Mouse (Mus musculus) hindbrain, embryonic 14.5 days (tissue): ENCODE results near the gene Klrb1b. TPM values are rescaled to one million over a fixed set of nuclear protein-coding genes. Genes with fewer than 3 reads are reported as not detected.
A peak's percentile ranks its signal among the peaks of the same experiment; 100 is the strongest.
"Not testable (repeated sequence)": the region's sequence is repeated elsewhere in the genome, so short reads cannot be mapped to it uniquely, and the experiment has no call there.

Source experiments
- ATAC-seq: fragments of 200-750 bp; cut with Nextera tagmentation; 2 replicates; pipeline ENCODE4 v1.8.0; 2017; ENCODE audit warnings: moderate number of reproducible peaks, mild to moderate bottlenecking, moderate TSS enrichment, moderate library complexity; ENCODE audit not compliant: low FRiP score
- DNase-seq: peaks from one replicate; pipeline ENCODE4 v3.0.0-alpha.2; 2015; ENCODE audit warnings: low spot score
- H3K27ac ChIP-seq: fragments of 300-500 bp; sonication (generic); 2 replicates; pipeline ENCODE4 v1.5.1; 2014; ENCODE audit warnings: mild to moderate bottlenecking, moderate library complexity
- H3K27me3 ChIP-seq: fragments of 300-500 bp; sonication (generic); 2 replicates; pipeline ENCODE4 v1.6.1; 2014; ENCODE audit warnings: mild to moderate bottlenecking, low read length, mixed read lengths; ENCODE audit not compliant: control insufficient read depth, insufficient read depth
- H3K36me3 ChIP-seq: fragments of 300-500 bp; sonication (generic); replicated peaks from 2 replicates; pipeline ENCODE4 v1.6.1; 2014; ENCODE audit not compliant: control insufficient read depth, insufficient read depth
- H3K4me1 ChIP-seq: fragments of 300-500 bp; sonication (generic); replicated peaks from 2 replicates; pipeline ENCODE4 v1.6.1; 2014; ENCODE audit warnings: antibody characterized with exemption, low read length, mixed read lengths; ENCODE audit not compliant: control insufficient read depth, insufficient read depth
- H3K4me2 ChIP-seq: fragments of 300-500 bp; sonication (generic); replicated peaks from 2 replicates; pipeline ENCODE4 v1.6.1; 2014; ENCODE audit warnings: mild to moderate bottlenecking, moderate library complexity
- H3K4me3 ChIP-seq: fragments of 300-500 bp; sonication (generic); replicated peaks from 2 replicates; pipeline ENCODE4 v1.5.1; 2014; ENCODE audit warnings: mild to moderate bottlenecking, low read length
- H3K9ac ChIP-seq: fragments of 300-500 bp; sonication (generic); 2 replicates; pipeline ENCODE4 v1.6.1; 2014
- H3K9me3 ChIP-seq: fragments of 300-500 bp; sonication (generic); 2 replicates; pipeline ENCODE4 v1.6.1; 2016; ENCODE audit warnings: low read length; ENCODE audit not compliant: control insufficient read depth
- WGBS: fragments of 180-500 bp; shearing (Covaris S2); extraction: QIAGEN DNeasy Blood & Tissue Kit; methylation state at CpG from one replicate; pipeline ENCODE4 v1.1.7; 2014; 5-methylcytosine and 5-hydroxymethylcytosine counted together
- polyA plus RNA-seq: library from polyadenylated mRNA; unstranded; fragments of >200 nt; fragmentation: Nextera tagmentation; extraction: Ambion mirVana; gene quantifications from 2 replicates; pipeline ENCODE4 v1.2.1, GENCODE M21; 2014

Klrb1b gene
- polyA plus RNA-seq, 1 experiment from 2014 or later: not detected

DNA sequence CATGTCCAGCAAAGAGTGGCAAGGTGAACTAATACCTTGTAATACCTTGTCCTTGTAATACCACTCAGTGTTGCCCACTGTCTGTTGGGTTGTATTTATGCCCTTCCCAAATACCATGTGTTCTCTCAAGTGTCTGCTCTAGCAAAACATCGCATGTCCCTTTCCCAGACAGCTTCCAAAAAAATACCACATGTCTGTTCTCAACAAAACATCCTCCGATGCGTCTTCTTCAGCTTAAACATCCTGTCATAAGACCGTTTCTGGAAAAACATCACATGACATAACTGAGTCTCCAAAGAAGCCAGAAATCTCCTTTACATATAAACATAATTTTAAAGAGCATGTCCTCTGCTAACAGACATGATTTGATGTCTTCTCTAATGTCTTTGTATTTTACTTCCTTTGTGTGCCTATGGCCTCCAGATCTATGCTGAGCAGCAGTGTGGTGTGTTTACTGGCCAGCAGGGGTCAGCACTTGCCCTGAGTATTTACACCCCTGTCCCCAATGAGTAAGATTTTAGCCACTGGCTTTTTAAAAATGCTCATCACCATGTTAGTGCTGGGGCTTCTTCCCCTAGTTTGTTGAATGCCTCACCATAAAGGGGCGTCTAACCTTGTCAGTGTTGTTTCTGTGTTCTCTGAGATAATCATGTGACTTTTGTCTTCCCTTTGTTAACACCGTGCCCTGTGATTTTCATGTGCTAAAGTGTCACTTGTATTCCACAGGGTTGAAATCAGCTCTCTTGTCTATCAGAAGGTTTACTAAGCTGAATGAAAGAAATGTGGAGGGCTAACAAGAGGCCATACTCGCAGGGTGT, 21.1 kb downstream of the Klrb1b start:
- H3K9ac ChIP-seq, H3K4me1 ChIP-seq, H3K4me2 ChIP-seq, H3K9me3 ChIP-seq, H3K4me3 ChIP-seq, H3K27ac ChIP-seq, H3K36me3 ChIP-seq, H3K27me3 ChIP-seq, ATAC-seq: not testable (repeated sequence)
- DNase-seq: peak; percentile 71
- 60% methylated on average over 7 of the region's 7 CpGs for WGBS

- ATAC-seq: peak; percentile 92
Measured at GRCm38 (mm10) chr6:128802999-128803857, 22.9 kb downstream of the Klrb1b start.

DNA sequence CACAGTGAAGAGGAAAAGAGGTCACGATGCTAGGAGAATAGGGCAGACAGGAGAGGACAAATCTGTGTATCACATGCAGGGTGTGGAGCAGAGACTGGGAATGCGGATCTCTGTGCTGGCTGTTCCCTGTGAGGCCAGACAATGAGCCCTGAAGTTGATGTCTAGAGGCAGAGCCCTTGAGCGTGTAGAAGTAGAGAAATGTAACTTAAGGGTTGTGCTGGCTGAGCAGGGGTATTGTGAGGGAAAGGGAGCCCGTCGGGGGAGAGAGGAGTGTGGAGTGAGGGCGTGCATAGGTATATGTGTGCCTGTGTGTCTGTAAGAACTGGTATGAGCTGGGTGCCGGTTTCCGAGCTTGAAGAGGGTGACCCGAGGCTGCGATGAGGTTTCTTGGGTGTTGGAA, 23.6 kb downstream of the Klrb1b start:
- Histone ChIP-seq H3K4me2 (peak overlapping the region; percentile 51), H3K9me3 (no peaks in the 10 kb centered on the region), H3K27ac (peak overlapping the region; percentile 81), H3K36me3 (no peaks in the 10 kb centered on the region), H3K4me3 (peak overlapping the region; percentile 37), H3K27me3 (no peaks in the 10 kb centered on the region), H3K4me1 (peaks cover 8% of the 10 kb centered on the region; the same call in 1 of the 2 replicates), H3K9ac (peak overlapping the region; percentile 53)
- ATAC-seq (peak; percentile 44), DNase-seq (no peak)
- whole genome bisulfite sequencing: 9% methylated on average over 10 of the region's 10 CpGs

More at GRCm38 (mm10) chr6:128802999-128803857, 22.9 kb downstream of the Klrb1b start:
- Histone ChIP-seq H3K9me3 (no peaks in the 10 kb centered on the region), H3K27ac (peak overlapping the region; percentile 81), H3K4me1 (peaks cover 1% of the 10 kb centered on the region; the same call in 1 of the 2 replicates), H3K4me2 (peak overlapping the region; percentile 51), H3K27me3 (no peaks in the 10 kb centered on the region), H3K9ac (peak overlapping the region; percentile 53), H3K4me3 (peak overlapping the region; percentile 37), H3K36me3 (no peaks in the 10 kb centered on the region)
- peak; percentile 100 for DNase-seq
- 6% methylated on average over 26 of the region's 26 CpGs for WGBS

- 76% methylated on average over 5 of the region's 5 CpGs for WGBS
- not testable (repeated sequence) for H3K27ac ChIP-seq, H3K4me1 ChIP-seq, H3K36me3 ChIP-seq, H3K27me3 ChIP-seq, DNase-seq, H3K9me3 ChIP-seq, H3K9ac ChIP-seq, ATAC-seq, H3K4me3 ChIP-seq
- H3K4me2 ChIP-seq: peak overlapping the region; percentile 62
Measured at GRCm38 (mm10) chr6:128800696-128801095, 25.4 kb downstream of the Klrb1b start.

- Histone ChIP-seq H3K4me3 (peak overlapping the region; percentile 60), H3K4me1 (peaks cover 9% of the 10 kb centered on the region; the same call in 1 of the 2 replicates), H3K36me3 (no peaks in the 10 kb centered on the region), H3K9me3 (no peaks in the 10 kb centered on the region), H3K4me2 (peak overlapping the region; percentile 62), H3K27me3 (no peaks in the 10 kb centered on the region), H3K9ac (peak overlapping the region; percentile 61), H3K27ac (peak overlapping the region; percentile 91)
- DNase-seq (peak; percentile 58), ATAC-seq (no peak)
- 19% methylated on average over 7 of the region's 7 CpGs for WGBS
Measured at GRCm38 (mm10) chr6:128799896-128800270, 26.2 kb downstream of the Klrb1b start.

DNA sequence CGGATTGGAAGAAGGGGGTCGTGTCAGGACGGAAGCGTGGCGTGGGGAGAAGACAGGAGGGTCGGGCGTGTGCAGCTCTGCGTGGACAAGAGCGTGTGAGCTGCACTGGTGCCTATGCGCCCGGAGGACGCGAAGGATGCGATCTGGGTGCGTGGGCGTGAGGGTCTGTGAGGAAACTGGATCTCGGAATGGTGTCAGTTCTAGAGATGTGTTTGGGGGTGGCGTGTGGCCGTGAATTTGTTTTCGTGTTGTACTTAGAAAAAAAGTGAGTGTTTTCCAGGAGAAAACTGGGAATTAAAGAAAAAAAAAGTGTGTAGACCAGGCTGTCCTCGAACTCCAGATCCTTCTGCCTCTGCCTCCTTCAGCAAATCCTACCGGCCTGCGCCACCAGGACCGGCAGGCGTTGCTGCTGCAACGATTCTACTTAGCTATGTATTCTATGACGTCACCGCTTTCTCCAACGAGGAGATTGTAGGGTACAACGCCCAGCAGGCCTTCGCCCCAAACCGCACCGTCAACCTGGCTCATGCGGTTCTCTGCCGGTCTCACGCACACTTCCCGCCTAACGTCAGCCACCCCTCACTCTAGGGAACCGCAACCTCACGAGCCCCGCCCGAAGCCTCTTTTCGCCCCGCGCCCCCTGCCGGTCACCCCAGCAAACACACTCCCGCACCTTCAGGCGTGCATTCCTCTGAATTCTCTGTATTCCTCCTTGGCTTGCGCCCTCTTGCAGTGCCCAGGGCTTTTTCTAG, 26.8 kb downstream of the Klrb1b start:
- Histone ChIP-seq H3K4me3 (peak overlapping the region; percentile 60), H3K9ac (peak overlapping the region; percentile 82), H3K27ac (peak overlapping the region; percentile 91), H3K4me2 (peak overlapping the region; percentile 71)
- not testable (repeated sequence) for H3K27me3 ChIP-seq, H3K36me3 ChIP-seq, H3K9me3 ChIP-seq, H3K4me1 ChIP-seq
- ATAC-seq (peak; percentile 81), DNase-seq (peak; percentile 100)
- WGBS: under 1% methylated on average over 49 of the region's 49 CpGs

DNA sequence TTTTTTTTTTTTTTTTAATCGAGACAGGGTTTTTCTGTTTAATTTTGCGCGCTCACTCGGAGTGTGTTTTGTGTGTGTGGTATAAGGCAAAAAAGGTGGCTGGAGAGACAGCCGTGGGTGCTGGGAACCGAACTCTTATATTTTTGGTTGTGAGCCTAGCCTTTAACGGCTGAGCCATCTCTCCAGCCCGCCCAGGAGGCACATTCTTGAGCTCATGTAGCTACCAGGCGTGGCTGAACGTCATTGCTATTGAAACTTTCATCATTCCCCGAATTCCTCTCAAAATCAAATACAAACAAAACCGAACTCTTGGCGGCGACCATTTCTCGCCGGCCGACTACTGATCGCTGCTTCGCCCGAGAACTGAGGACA, 27.4 kb downstream of the Klrb1b start:
- not testable (repeated sequence) for H3K4me1 ChIP-seq, H3K36me3 ChIP-seq, H3K9me3 ChIP-seq, H3K27me3 ChIP-seq
- DNase-seq: peak; percentile 96
- Histone ChIP-seq H3K4me3 (peak overlapping the region; percentile 60), H3K9ac (peak overlapping the region; percentile 82), H3K27ac (peak overlapping the region; percentile 91), H3K4me2 (peak overlapping the region; percentile 71)
- ATAC-seq: peak; percentile 49
- under 1% methylated on average over 20 of the region's 20 CpGs for WGBS

DNA sequence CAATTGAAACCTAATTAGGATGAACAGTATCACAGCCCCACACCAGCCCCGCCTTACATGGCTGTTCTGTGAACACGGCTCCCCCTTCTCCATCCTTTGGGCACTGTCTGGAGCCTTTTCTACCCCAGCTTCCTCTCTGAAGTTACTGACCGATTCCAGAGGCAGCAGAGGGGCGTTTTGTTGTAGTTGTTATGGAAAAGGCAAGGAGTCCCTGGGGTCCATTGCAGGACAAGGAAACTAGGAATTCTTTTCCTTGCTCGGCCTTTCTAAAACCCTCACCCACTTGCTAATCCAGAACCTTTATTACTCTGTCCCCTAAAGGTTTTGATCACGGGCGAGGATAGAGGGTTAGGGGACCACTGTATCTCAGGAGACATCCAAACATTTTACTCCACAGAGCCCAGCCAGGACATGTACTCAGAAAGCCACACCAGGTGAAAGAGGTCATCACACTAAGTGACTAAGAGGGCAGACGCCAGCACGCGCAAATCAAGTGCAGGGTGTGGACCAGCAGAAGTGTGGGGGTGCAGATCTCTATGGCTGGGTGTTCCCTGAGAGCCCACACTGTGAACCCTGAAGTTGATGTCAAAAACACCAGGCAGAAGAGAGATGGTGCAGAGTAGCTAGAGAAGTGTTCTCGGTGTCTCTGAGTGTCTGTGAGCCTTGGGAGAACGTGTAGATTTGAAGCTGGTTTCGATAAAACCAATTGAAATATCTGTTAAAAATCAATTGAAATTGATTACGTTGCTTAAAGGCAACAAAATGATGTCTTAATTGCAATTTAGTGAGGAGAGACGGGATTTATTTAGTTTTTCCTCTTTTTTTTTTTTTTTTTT, 28.0 kb downstream of the Klrb1b start:
- peak overlapping the region; percentile 71 for H3K4me2 ChIP-seq
- no peaks in the 10 kb centered on the region for H3K27me3 ChIP-seq
- H3K36me3 ChIP-seq: no peaks in the 10 kb centered on the region
- H3K4me3 ChIP-seq: peak overlapping the region; percentile 60
- peak overlapping the region; percentile 66 for H3K27ac ChIP-seq
- peaks cover 9% of the 10 kb centered on the region; the same call in 1 of the 2 replicates for H3K4me1 ChIP-seq
- ATAC-seq (no peak), DNase-seq (peak; percentile 38)
- no peaks in the 10 kb centered on the region for H3K9me3 ChIP-seq
- 15% methylated on average over 15 of the region's 15 CpGs for WGBS
- H3K9ac ChIP-seq: peak overlapping the region; percentile 54
